Mouse (Mus musculus): ENCODE measurements around the gene Chl1.

- TF ChIP-seq CTCF (IDR thresholded peaks at IDR 0.05; ENCODE audit: insufficient read depth, low read length) (no peak), POLR2A (IDR thresholded peaks at IDR 0.05; ENCODE audit: borderline replicate concordance, extremely low read depth, low read depth, low read length) (no peak)
Observed at GRCm38 (mm10) chr6:103665206-103665605, 154.8 kb downstream of the Chl1 start.
